In genomic region chr1:138243947-138244346, GRCm38 (mm10) we compare ENCODE assay signal across 9 mouse cellular contexts. TPM values are rescaled to one million over a fixed set of nuclear protein-coding genes. Genes with fewer than 3 reads are reported as not detected.
A peak's percentile ranks its signal among the peaks of the same experiment; 100 is the strongest.
DNase-seq lines count a peak whose midpoint lies in the region; ATAC-seq lines count a peak whose summit lies in the region.
"Had no signal": no experiment of that assay in that cellular context is flagged by ENCODE, and none has a peak within 500 bp of the region (broad histone marks: within the 10 kb centered on the region; RNA-seq: fewer than 3 reads in every experiment).

No protein-coding gene starts in this region.

- H3K4me2 ChIP-seq in limb, embryonic 12.5 days: 0 out of 2 replicates have a peak overlapping the region, but pooled peaks have one; percentile 34
- no peak overlapping the region for H3K4me2 ChIP-seq in heart, embryonic 16.5 days (ENCODE audit: low read depth, low read length)

- H3K36me3 ChIP-seq in limb, embryonic 12.5 days: no peaks in the 10 kb centered on the region
- no peaks in the 10 kb centered on the region for H3K36me3 ChIP-seq in limb, embryonic 10.5 days
- no peaks in the 10 kb centered on the region for H3K36me3 ChIP-seq in heart, embryonic 16.5 days (ENCODE audit: control insufficient read depth, insufficient read depth)

- no peak for ATAC-seq in limb, embryonic 12.5 days (ENCODE audit: insufficient number of reproducible peaks, insufficient read depth, low FRiP score, low TSS enrichment, low read depth)
- peak; percentile 22; the same call in 1 of the 2 replicates for ATAC-seq in common myeloid progenitor, adult 5-6 weeks (replicated peaks; ENCODE audit: low read depth, poor library complexity, severe bottlenecking)
- ATAC-seq in heart, embryonic 16.5 days (replicated peaks; ENCODE audit: extremely low read depth, insufficient read depth, low FRiP score): peak; percentile 28; the same call in 1 of the 2 replicates
- ATAC-seq in megakaryocyte progenitor cell, adult 5-6 weeks (replicated peaks; ENCODE audit: poor library complexity): peak; percentile 71

- H3K9ac ChIP-seq in limb, embryonic 12.5 days (replicated peaks): no peak overlapping the region
- no peak overlapping the region for H3K9ac ChIP-seq in heart, embryonic 16.5 days (ENCODE audit: low read length)

- DNase-seq in limb, embryonic 10.5 days (ENCODE audit: low spot score): no peak
- DNase-seq in thymus, postnatal 0 days (ENCODE audit: low spot score): no peak
- no peak for DNase-seq in testis, postnatal 14 days (ENCODE audit: low spot score)
- DNase-seq: thymus, adult 2 months had no signal

- 48% methylated on average over 5 of the region's 5 CpGs for WGBS in limb, embryonic 12.5 days
- WGBS in limb, embryonic 10.5 days: 66% methylated on average over 5 of the region's 5 CpGs
- WGBS in heart, embryonic 16.5 days: 41% methylated on average over 5 of the region's 5 CpGs

- H3K27ac ChIP-seq in limb, embryonic 12.5 days: peak overlapping the region; percentile 30; the same call in 1 of the 2 replicates
- H3K27ac ChIP-seq in limb, embryonic 10.5 days: no peak overlapping the region
- peak overlapping the region; percentile 54 for H3K27ac ChIP-seq in heart, embryonic 16.5 days (ENCODE audit: low read length)

- H3K4me1 ChIP-seq in limb, embryonic 12.5 days (replicated peaks): peaks cover 33% of the 10 kb centered on the region
- H3K4me1 ChIP-seq in limb, embryonic 10.5 days: peaks cover 36% of the 10 kb centered on the region
- peaks cover 4% of the 10 kb centered on the region; the same call in 1 of the 2 replicates for H3K4me1 ChIP-seq in heart, embryonic 16.5 days (ENCODE audit: control insufficient read depth, insufficient read depth, low read length)

- H3K27me3 ChIP-seq in limb, embryonic 12.5 days: no peaks in the 10 kb centered on the region
- H3K27me3 ChIP-seq in limb, embryonic 10.5 days (ENCODE audit: low read depth, poor library complexity, severe bottlenecking): no peaks in the 10 kb centered on the region
- H3K27me3 ChIP-seq in heart, embryonic 16.5 days (ENCODE audit: control insufficient read depth, insufficient read depth, low read length): no peaks in the 10 kb centered on the region

- no peak overlapping the region for H3K4me3 ChIP-seq in limb, embryonic 12.5 days (replicated peaks)
- no peak overlapping the region for H3K4me3 ChIP-seq in limb, embryonic 10.5 days
- H3K4me3 ChIP-seq in heart, embryonic 16.5 days (ENCODE audit: low read length): no peak overlapping the region

- no peaks in the 10 kb centered on the region; the same call in 1 of the 2 replicates for H3K9me3 ChIP-seq in limb, embryonic 12.5 days
- no peaks in the 10 kb centered on the region for H3K9me3 ChIP-seq in limb, embryonic 10.5 days (replicated peaks)
- no peaks in the 10 kb centered on the region for H3K9me3 ChIP-seq in heart, embryonic 16.5 days (replicated peaks; ENCODE audit: control insufficient read depth, low read length)

RNA-seq across cellular contexts. Expression of gene Atp6v1g3, which starts 29.6 kb away (rescaled TPM):
- 8.7 and 9.7 TPM in 2 replicates for polyA plus RNA-seq in limb, embryonic 12.5 days (2016; fragmentation: Nextera tagmentation; extraction: Ambion mirVana)
- 0.20 and 2.2 TPM in 2 replicates for polyA plus RNA-seq in limb, embryonic 10.5 days (2016; fragmentation: Nextera tagmentation; extraction: Ambion mirVana)
- not detected in 2 replicates for total RNA-seq in common myeloid progenitor, adult 5-6 weeks (2017)
- polyA plus RNA-seq in heart, embryonic 16.5 days (2015; fragmentation: Nextera tagmentation; extraction: Ambion mirVana): not detected in 2 replicates
- total RNA-seq in megakaryocyte progenitor cell, adult 5-6 weeks (2015): not detected in 2 replicates
- total RNA-seq in megakaryocyte progenitor cell, adult 5-6 weeks (2017): not detected in 2 replicates
- 0.14 and 0.17 TPM in 2 replicates for polyA plus RNA-seq in thymus, postnatal 0 days (2015; fragmentation: Nextera tagmentation; extraction: Ambion mirVana)
- total RNA-seq: gastrocnemius, postnatal 4 days had no signal
